Mouse (Mus musculus): Measurements from ENCODE around the gene Fnbp1.

- TF ChIP-seq CTCF (IDR thresholded peaks at IDR 0.05; ENCODE audit: extremely low read depth, insufficient read depth, low read length) (no peak), POLR2A (IDR thresholded peaks at IDR 0.05; ENCODE audit: extremely low read depth, insufficient read depth, low read length) (no peak)
Observed at GRCm38 (mm10) chr2:31115943-31116731, 25.7 kb downstream of the Fnbp1 start.

All from cortical plate, adult 2 months (tissue).